Mouse (Mus musculus) kidney, postnatal 25 days (tissue): ENCODE data around the gene Bex6.
A peak's percentile ranks its signal among the peaks of the same experiment; 100 is the strongest.

ENCODE experiments used
- DNase-seq, 2 experiments: peaks; one replicate each; pipeline ENCODE4 v3.0.0; 2021; ENCODE audit warnings: mixed read lengths in 2 of 2

Bex6 gene

GRCm38 (mm10) chr16:32179333-32179901 lies at the start of gene Bex6:
TSS of gene Bex6 (plus strand) at chr16:32179823.
- no peak for DNase-seq

- DNase-seq = peak; percentile 40 to 73
These were observed 49.3 kb upstream of the Bex6 start for GRCm38 (mm10) chr16:32130190-32130826.

GRCm38 (mm10) chr16:32133148-32133547 lies 46.5 kb upstream of the Bex6 start:
- DNase-seq = no peak

GRCm38 (mm10) chr16:32135842-32136357 lies 43.7 kb upstream of the Bex6 start:
- no peak for DNase-seq

GRCm38 (mm10) chr16:32138954-32139353 lies 40.7 kb upstream of the Bex6 start:
- DNase-seq = no peak

- DNase-seq = no peak
These were observed 35.9 kb upstream of the Bex6 start for GRCm38 (mm10) chr16:32143766-32144165.

- no peak for DNase-seq
These were observed 35.0 kb upstream of the Bex6 start for GRCm38 (mm10) chr16:32144592-32144991.

- DNase-seq = no peak
These were observed 31.9 kb upstream of the Bex6 start for GRCm38 (mm10) chr16:32147589-32148207.

- DNase-seq = no peak
These were observed 25.6 kb upstream of the Bex6 start for GRCm38 (mm10) chr16:32153976-32154375.

- DNase-seq = peak; percentile 19 to 47
These were observed 25.2 kb upstream of the Bex6 start for GRCm38 (mm10) chr16:32154437-32154836.

- no peak for DNase-seq
These were observed 22.9 kb upstream of the Bex6 start for GRCm38 (mm10) chr16:32156719-32157118.

GRCm38 (mm10) chr16:32157369-32157768 lies 22.3 kb upstream of the Bex6 start:
- DNase-seq = peak; percentile 19 to 43

- DNase-seq = no peak
These were observed 20.7 kb upstream of the Bex6 start for GRCm38 (mm10) chr16:32158966-32159365.

- no peak for DNase-seq
These were observed 18.8 kb upstream of the Bex6 start for GRCm38 (mm10) chr16:32160742-32161323.

GRCm38 (mm10) chr16:32163392-32163791 lies 16.2 kb upstream of the Bex6 start:
- DNase-seq = peak; percentile 30 to 61

GRCm38 (mm10) chr16:32163891-32164290 lies 15.7 kb upstream of the Bex6 start:
- no peak for DNase-seq

- peak; percentile 13 to 37 for DNase-seq
These were observed 15.1 kb upstream of the Bex6 start for GRCm38 (mm10) chr16:32164396-32165027.

- peak; percentile 55 to 67 for DNase-seq
These were observed 14.3 kb upstream of the Bex6 start, which contains the start of gene Nrros for GRCm38 (mm10) chr16:32165281-32165821. TSS of gene Nrros (minus strand) at chr16:32165594.

GRCm38 (mm10) chr16:32167819-32168545 lies 11.6 kb upstream of the Bex6 start:
- DNase-seq = no peak

- DNase-seq = no peak
These were observed 8.4 kb upstream of the Bex6 start for GRCm38 (mm10) chr16:32171031-32171731.

GRCm38 (mm10) chr16:32173401-32173800 lies 6.2 kb upstream of the Bex6 start:
- DNase-seq = peak; percentile 27 to 81
